Mouse (Mus musculus): ENCODE data around the gene Gpr18. TPM values are rescaled to one million over a fixed set of nuclear protein-coding genes. Genes with fewer than 3 reads are reported as not detected.

Gpr18 gene
- total RNA-seq (2021), result not detected
- long read RNA-seq, experiment 1, partial matches to known transcripts, result 0 of 1 reads
- long read RNA-seq, experiment 1, other reads (novel, unspliced or antisense), result 1 of 1 reads
- long read RNA-seq, experiment 2, partial matches to known transcripts, result 0 of 1 reads
- long read RNA-seq, experiment 2, other reads (novel, unspliced or antisense), result 1 of 1 reads

DNA sequence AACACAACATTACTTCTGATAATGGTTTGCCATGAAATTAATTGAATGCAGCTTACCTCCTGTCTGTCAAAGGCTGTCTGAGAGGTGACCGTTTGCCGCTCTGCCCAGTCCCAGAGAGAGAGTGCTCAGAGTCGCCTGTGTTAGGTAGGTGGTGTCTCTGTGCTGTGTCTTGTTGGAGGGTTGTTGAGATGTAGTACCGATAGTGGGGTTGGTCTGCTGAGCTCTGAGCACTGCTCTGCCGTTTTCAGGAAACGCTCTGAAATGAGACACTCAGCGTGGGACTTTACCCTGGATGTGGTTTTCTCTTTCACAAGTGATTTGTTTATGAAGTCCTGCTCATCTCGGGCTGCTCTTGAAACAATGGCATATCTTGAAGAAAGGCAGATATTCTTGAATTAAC is at the start of gene Gpr18:
Gpr18 (minus strand) TSS at position 161 of the 400 bp plus-strand sequence.
- no peak for DNase-seq (ENCODE audit: low spot score)

DNA sequence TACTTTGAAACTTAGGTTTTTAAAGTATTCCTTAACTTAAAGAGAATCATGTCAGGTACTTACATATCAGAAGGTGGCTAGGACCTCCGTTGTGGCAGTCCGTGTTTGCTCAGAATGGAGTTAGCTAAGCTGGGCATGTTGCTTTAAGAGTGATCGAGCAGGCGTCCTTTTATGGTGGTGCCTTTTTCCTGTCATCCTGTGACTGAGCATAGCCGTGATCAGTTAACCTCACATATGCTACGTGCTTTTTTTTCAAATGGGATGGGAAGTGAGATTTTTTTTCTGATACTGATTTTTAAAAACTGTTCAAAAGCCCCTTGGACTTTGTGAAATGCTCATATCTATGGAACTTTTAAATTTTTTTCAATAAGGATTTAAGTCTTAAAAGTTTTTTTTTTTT is 49.4 kb upstream of the Gpr18 start, which contains the start of gene Gpr183:
Gpr183 (minus strand) TSS at position 206 of the 400 bp plus-strand sequence.
- no peak for DNase-seq (ENCODE audit: low spot score)

DNA sequence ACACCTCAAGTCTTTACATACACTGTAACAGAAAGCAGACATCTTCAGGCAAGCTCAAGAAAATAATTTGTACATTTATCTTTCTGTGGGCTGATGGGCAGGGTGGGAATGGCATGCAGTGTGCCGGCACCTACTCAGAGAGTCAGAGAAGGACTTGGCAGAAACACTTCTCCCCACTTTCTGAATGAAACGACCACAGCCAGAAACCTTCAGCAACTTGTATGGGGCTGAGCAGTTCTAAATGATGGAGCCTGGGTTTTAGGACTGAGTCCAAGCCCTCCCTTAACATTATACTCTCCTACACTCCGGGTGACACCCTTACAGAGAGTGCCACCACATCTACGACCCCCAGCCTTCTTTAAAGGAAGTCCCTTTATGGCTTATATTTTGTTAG is 48.4 kb upstream of the Gpr18 start:
- no peak for DNase-seq (ENCODE audit: low spot score)

DNA sequence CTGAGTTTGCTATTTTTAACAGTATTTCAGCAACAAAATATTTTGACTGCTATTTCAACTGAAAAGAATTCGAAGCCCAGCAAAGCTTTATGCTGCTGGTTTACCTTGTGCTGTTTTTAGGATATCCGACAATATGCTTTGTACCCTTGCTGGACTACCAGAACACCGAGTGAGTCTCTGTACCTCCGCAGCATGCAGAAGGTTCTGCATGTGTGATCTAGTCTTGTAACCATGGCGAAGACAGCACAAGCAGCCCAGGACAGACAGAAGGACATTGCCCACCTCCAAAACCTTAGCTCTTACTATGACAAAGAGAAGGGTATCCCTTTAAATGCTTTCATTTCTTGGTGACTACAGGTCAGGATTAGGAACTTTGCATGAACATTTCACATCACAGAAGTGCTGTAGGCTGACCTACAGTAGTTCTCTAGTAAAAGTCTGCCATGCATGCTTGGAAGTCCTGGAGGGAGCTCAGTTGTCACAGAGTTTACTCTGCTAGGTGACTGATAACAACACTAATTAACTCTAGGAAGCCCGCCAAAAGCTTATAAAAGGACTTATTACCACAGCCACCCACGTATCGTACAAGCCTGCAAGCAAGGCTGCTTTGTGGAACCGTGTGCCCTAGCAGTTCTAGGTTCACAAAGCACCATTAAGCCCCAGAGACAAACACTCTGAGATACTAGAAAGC is 47.8 kb upstream of the Gpr18 start:
- no peak for DNase-seq (ENCODE audit: low spot score)

DNA sequence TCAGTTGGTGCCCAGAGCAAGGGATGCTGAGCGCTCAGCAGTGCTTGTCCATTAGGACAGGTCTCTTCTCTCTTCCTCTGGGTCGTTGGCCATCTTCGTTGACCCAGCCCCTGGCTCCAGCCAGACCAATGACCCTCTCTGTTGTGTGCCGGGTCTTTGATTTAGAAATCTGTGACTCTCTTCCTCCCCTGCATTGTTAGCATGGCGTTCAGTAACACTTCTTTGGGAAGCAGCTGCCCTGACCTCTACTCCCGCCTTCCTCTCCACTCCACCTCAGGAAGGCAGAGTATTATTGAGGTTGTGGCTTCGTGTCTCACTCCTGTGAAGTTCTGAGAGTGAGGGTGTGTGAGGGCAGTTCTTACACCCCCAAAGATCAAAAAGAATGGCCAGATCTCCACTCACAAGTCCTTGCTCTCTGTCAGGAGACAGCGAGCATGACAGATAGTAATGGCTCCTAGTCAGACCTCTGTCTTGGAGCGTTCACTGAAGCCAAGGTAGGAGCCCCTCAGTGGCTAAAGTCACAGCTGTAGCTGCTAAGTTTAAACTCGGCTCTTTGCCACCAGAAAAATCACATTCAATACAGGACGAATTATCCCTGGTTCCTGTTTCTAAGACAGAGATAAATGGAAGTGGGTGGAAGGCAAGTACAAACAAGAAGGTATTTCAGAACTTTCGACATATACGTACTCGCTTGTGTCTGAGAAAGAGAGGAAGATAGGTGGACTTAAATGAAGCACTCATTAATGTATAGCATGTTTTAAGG is 46.7 kb upstream of the Gpr18 start:
- DNase-seq (ENCODE audit: low spot score), result no peak

DNA sequence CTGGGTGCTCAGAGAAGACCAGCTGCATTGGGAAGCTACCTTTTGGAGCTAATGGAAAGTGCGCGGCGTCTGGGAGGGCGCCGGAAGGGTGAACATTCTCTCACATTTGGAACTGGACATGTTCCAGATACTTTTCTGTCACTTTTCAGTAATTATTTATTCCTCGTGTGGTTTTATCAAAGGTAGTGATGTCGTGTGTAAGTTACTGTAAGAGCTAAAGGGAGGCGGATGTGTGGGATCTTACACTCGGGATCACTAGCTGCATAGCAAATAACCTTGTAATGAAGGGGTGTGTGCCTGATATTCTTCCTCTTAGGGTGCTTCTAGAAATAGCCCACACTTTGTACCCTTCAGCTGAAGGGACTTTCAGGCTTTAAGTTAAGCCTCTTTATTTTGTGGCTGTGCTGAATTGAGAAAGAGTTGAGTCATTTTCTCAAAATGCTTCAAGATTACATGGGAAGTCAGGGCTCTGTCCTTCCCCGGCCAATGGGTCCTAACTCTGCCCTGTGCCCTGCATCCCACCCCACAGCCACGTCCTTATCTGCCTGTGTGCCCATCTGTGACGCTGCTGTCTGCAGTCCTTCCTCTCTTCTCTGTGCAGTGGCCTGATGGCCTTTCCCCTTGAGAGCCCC is 46.0 kb upstream of the Gpr18 start:
- no peak for DNase-seq (ENCODE audit: low spot score)

DNA sequence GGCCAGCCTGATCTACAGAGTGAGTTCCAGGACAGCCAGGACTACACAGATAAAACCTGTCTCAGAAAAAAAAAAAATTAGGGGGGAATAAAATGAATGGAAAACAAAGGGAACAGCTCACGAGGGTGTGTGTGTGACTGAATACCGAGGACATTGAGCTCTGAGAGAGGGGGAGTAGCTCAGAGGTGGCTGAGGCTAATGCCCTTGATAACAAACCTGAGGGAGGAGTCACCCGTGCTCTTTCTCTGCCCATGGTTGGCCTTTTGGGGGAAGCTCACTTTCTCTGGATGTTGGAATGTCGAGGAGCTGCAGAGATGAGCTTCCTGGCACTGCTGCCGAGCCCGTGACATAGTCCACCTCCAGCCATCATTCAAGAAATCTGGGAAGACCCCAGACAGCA is 45.4 kb upstream of the Gpr18 start:
- no peak for DNase-seq (ENCODE audit: low spot score)

DNA sequence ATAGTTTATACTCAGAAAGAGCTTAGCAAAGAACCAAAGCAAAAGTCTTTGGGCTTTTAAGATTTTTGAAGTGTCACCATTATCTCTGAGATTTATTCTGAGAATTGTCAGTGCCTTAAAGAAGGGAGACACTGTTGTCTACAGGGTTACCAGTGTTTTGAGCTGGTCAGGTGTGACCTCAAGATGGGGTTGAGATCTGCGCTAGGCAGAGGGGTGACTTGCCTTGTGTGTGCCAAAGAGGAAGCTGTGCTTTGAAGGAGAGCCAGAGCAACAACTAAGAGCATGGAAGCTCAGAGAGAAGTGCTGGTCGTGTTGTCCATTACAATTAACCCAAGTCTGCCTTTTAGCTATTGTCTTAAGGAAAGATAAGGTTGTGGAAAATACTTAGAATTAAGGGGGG is 45.0 kb upstream of the Gpr18 start:
- DNase-seq (ENCODE audit: low spot score), result no peak

DNA sequence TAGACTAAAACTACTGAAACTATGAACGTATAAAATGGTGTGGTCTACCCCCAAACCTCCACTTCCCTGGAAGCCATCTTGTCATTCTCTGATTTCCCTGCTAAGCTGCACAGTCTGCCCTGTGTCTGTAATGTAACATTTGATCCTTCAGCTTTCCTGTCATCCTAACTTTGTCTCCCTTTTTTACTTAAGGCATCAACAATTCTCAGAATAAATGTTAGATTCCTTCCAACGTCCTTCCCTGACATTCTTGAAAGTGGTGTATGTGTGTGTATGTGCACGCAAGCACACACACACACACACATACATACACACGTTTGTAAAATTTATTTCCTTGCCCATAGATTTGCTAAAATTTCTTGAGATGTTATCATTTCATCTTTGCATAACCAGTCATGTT is 44.5 kb upstream of the Gpr18 start:
- DNase-seq (ENCODE audit: low spot score), result no peak

DNA sequence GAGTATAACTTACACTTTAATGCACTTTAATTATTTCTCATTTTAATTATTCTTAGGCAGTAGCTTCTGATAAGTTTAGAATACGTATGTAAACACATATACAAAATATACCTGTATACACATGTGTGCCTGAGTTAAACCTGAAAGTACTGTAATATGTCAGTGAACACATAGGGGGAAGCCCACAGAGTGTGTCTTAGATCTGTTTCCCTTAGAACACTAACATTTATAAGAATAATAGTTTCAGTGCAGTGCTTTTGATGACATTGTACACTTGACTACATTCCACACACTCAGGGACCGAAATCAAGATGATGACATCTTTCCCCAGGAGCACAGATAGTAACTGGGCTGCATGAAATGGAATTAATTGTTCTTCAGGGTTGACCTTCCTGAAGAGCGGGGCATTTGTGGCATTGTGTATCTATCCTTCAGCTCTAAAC is 44.0 kb upstream of the Gpr18 start:
- DNase-seq (ENCODE audit: low spot score), result no peak

DNA sequence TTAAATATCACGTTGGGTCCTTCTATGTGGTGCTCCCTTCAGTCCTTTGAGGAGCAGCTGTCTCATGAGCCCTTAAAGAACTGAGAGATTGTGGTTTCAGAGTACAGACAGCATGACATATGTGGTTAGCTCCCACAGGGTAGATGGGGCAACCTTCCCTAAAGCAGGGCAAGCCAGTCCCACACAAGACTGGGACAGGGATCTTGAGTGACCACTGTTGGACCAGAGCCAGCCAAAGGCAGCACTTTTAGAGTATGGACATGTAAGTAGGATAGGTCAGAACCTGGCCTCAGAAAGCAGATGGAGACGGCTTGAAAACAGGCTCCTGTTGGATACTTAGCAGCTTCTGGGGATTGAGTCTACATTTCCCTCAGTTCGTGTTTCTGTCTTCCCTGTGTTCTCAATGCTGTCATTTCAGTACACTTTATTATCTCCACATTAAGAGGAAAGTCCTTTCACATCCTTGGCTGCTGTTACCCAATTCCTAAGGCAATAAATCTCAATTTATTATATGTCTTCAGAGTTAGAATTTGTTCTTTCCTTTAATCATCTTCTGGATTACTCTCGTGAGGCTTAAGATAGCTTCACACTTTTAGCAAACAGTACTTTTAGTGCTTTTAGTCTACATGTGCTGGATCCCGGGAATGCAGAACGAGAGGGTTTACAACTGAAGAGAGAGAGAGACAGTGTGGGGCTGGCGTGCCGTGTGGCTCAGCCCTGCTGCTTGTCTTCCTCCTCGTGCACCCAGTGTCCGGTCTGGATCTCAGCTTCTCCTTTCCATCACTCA is 43.4 kb upstream of the Gpr18 start:
- DNase-seq (ENCODE audit: low spot score), result no peak

DNA sequence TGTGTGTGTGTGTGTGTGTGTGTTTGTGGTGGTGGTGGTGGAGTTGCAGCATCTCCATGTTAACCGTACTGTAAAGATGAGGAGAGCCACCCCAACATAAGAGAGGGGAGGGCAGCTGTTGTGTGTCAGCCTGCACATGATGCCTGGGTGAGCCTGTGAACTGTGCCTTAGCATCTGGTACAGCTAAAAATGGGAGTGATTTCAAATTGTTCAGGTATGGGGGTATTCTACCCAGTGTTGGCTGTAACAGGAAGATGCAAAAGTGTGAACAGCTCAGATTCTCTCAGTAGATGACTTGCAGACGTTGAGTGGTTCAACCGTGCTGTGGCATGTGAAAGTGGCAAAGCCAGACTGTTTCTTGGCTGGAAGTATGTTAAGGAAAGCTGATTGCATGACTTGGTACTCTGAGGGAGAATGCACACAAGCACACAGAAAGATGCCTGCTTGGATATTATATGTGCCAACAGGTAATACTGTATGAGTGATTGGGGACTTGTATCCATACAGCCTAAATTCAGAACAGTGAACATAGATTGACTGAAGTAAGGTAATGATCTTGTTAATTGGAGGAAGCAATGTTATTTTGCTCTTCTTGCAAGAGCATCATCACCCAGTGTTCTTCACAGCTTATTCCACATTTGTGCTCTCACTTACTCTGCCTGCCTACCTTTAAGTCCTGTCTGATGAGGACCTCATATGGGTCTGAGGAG is 42.6 kb upstream of the Gpr18 start:
- DNase-seq (ENCODE audit: low spot score), result no peak

DNA sequence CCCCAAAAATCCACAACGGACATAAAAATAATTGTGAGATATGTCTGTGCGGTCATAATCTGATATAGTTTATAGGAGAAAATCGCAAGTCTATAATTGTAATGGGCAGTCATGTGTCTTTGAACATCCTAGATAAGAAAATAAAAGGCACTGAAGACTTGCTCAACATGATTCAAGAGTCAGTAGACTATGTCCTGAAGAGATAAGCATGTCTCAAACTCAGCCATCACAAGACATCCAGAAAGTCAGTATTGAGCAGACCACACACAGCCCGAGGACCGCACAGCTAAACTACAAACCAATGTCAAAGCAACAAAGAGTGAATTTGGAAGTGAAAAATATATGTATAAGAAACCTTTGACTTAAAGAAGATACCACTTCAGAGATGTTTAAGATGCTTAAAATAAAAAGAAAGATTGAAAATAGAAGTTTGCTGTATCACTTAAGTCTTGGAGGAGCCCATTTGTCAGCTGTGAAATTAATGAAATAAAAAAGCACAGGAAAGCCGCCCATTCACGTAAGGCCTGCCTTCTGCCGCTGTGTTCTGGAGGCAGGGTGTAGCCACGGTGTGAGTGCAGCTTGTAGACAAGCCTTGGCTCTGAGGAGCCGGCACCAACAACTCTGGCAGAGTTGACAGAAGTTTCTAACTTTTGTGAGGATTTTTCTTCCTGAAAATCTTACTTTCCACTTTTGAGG is 41.7 kb upstream of the Gpr18 start:
- no peak for DNase-seq (ENCODE audit: low spot score)

DNA sequence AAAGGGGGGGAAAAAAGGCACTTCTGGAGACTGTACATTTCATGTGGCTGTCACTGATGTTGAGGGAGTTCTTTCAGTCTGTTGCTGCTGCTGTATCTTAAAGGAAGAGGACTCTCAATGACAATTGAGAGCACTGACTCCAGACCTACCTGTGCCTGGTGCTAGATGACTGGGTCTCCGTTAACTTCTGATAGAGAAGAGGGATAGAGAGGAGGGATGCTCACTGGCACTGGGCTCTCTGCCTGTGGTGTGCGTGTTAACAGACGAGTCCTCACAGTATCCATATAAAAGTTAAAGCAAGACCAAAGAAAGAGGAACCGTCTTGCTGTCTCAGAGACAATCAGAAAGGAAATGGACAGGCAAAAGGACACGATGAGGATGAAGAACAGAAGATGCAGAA is 40.7 kb upstream of the Gpr18 start:
- DNase-seq (ENCODE audit: low spot score), result no peak

DNA sequence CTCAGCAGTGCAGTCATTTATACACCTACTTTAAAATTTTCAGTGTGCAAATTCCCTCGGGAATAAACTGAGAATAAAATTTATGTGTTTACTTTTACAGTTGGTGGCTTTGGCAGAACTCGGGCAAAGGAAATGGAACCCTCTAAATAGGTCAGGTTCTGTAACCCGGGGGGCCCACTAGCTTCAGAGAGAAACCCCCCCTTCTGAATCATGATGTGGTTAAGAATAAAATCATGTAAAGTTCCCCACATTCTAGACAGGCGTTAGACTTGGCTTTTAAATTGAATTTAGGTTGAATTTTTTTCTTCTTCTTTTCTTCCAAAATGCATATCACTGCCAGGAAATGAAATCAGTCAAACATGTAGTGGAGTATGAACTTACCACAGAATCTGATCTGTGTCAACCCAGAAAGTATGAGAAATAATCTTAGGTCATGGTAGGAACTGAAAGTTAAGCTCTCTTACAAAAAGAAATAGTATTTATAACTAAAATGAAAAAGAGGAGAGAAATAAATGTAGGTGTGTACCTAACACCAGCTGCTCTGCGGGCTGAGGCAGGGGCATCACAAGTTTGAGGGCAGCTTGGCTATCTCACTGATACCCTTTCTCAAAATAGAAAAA is 39.7 kb upstream of the Gpr18 start:
- DNase-seq (ENCODE audit: low spot score), result no peak

DNA sequence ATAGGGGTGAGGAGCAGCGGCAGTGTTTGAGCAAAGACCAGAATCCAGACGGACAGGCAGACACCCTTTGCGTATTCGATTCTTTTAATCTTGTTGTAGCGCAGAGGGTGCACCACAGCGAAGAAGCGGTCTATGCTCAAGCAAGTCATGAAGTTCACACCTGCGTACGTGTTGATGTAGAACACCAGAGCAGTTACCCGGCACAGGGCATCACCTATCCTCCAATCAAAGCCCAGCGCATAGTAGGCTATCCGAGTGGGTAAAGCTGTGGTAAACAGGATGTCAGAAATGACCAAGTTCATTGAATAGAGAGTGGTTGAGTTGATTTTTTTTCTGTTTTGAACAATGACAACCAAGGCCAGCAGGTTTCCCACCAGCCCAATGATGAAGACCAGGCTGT is 39.0 kb upstream of the Gpr18 start:
- DNase-seq (ENCODE audit: low spot score), result no peak

DNA sequence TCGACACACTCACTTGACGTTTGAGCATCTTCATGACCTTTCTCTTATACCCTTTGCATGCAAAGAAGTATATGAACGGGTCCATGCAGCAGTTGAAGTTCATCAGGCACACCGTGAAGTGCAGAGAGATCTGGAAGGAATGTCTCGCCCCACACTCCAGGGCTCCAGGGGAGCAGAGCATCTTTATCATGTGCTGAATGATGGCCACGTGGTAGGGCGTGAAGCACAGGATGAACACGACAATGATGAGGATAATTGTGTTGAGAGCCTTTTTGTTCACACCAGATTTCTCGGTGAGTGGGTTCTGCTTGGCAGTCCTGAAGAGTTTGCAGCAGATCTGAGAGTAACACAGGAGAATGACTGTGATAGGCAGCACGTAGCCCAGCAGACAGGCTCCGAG is 38.5 kb upstream of the Gpr18 start:
- no peak for DNase-seq (ENCODE audit: low spot score)

DNA sequence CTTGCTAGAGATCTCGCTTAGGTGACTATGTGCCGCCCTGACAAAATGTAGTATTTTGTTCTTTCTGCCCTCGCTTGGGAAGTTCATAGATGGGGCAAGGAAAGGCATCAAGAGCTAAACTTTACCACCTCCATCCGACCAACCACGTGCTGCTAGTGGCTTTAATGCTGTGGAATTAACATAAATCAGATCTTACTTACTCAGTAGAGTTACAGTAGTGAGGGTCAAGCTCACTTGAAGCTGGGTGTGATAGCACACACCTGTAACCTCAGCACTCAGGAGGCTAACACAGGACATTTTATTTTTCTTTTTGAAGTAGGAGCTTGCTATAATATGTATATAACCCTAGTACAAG is 36.4 kb upstream of the Gpr18 start:
- no peak for DNase-seq (ENCODE audit: low spot score)

DNA sequence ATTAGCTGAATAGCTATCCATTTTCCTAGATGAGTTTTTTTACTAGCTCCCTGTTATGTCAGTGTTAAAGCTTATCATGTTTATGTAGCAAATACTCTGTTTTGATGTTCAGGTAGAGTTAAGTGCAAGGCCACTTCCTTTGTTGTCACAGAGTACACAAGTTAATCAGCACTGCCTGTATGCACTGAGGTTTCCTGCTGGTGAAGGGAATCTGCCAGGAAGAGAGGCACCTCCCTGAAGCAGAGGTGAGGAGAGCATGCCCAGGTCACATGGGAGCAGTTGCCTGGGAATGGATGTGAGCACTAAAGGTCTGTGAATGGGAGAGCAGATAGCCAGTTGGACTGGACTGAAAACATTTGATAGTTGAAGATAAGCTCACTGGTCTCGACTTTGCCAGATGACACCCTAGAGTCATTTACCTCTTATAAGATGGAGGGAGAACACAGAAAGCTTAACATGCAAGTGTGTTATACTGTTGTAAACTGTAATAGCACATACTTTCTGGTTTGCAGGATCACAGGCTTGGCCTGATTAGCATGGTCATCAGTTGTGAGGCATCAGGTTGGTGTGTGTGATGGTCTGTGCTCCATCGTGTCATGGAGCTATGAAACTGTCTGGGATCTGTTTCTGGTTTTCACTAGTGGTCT is 35.9 kb upstream of the Gpr18 start:
- DNase-seq (ENCODE audit: low spot score), result no peak
